Mouse (Mus musculus): ENCODE data around the gene Foxp4. TPM values are rescaled to one million over a fixed set of nuclear protein-coding genes. Genes with fewer than 3 reads are reported as not detected.

Gene Foxp4
- polyA plus RNA-seq, 1 experiment from 2014 or later: 49.9 TPM

GRCm38 (mm10) chr17:47950831-47951230 is 26.4 kb upstream of the Foxp4 start:
- H3K27me3 ChIP-seq: peaks cover 12% of the 10 kb centered on the region
- CTCF ChIA-PET: no interaction called here
- ATAC-seq: no peak
- POLR2A ChIA-PET: no interaction called here
- no peak for DNase-seq (ENCODE audit: low read depth, low spot score)
- in situ Hi-C loops (cut with MboI; ENCODE audit: low pct_unique_long_range_greater_than_20kb): no loop called here
- TF ChIP-seq CTCF (IDR thresholded peaks at IDR 0.05): no peak

DNA sequence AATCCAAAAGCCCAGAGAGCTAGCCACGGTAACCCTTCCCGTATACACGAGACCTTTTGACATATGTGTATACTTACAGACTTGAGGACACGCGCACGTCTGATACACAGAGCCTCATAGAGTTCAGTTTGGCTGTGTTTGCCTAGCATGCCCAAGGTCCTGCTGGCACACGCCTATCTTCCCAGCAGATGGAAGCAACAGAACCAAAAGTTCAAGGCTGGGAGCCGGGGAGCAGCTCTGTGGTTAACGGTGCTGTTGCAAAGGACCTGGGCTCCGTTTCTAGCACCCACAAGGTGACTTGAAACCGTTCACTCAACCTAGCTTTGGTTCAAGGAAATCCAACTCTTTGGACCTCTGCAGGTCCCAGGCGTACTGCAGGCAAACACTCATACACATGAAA is 25.0 kb upstream of the Foxp4 start:
- ChIA-PET POLR2A (no interaction called here), CTCF (no interaction called here)
- ATAC-seq: no peak
- no peak for TF ChIP-seq CTCF (IDR thresholded peaks at IDR 0.05)
- in situ Hi-C loops (cut with MboI; ENCODE audit: low pct_unique_long_range_greater_than_20kb): no loop called here
- H3K27me3 ChIP-seq: peaks cover 12% of the 10 kb centered on the region
- DNase-seq (ENCODE audit: low read depth, low spot score): no peak

DNA sequence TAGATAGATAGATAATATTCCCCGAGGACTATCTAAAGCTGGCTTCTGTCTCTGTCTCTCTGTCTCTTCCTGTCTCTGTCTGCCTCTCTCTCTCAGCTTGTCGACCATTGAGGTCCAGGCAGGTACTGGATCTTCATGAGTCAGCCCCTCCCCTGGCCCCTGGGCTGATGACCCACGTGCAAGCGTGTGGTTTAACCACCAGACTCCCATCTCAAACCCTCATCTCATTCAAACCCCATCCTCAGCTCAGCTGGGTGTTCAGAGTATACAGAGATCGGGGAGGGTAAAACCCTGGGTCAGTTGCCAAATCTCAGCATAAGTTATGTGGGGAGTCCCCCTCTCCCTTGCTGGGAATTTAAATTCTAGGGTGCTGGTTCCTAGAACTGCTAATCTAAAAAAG is 24.3 kb upstream of the Foxp4 start:
- POLR2A ChIA-PET: no interaction called here
- ATAC-seq (no peak), DNase-seq (ENCODE audit: low read depth, low spot score) (no peak)
- H3K27me3 ChIP-seq: peaks cover 12% of the 10 kb centered on the region
- CTCF ChIA-PET: no interaction called here
- in situ Hi-C loops (cut with MboI; ENCODE audit: low pct_unique_long_range_greater_than_20kb): no loop called here
- TF ChIP-seq CTCF (IDR thresholded peaks at IDR 0.05): no peak

DNA sequence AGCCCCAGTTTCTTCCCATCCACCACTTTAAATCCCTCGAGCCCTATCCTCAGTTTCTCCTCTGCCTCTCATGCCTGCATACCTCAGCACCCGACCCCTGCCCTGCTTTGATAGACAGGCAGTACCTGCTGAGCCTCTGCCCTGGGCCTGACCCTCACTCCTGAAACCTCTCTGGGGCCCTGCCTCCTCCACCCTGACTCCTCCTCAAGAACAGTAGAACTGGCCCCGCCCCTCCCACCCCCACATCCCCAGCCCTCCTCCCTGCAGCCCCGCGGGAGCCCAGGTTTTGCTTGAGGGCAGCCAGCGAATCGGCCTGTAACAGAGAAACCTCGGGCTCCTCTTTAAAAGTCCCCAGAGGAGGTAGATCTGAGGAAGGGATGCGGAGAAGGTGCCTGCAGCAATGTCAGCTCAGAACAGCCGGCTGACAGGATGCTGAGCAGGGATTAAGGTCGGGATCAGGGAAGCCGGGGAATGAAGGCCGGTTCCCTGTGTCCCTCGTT is 22.5 kb upstream of the Foxp4 start:
- ChIA-PET POLR2A (no interaction called here), CTCF (no interaction called here)
- no peak for DNase-seq (ENCODE audit: low read depth, low spot score)
- H3K27me3 ChIP-seq: peaks cover 3% of the 10 kb centered on the region
- no peak for ATAC-seq
- TF ChIP-seq CTCF (IDR thresholded peaks at IDR 0.05): no peak
- in situ Hi-C loops (cut with MboI; ENCODE audit: low pct_unique_long_range_greater_than_20kb): no loop called here

DNA sequence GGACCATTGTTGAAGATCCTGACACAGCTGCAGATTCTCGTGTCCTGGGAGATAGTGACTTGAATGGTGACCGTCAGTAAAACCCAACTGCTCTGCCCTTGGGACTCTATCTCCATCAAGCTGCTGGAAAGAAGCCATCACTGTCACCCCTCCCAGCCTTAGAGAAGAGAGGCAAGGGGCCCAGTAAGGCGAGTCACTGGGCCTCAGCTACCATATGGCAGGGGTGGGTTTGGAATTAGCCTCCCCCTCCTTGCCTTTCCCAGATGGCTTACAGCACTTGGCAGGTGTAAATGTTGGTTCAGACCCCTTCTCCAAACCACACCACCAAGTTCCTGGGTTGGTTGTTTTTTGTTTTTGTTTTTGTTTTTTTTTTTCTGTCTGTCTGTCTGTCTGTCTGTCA is 21.7 kb upstream of the Foxp4 start:
- in situ Hi-C loops (cut with MboI; ENCODE audit: low pct_unique_long_range_greater_than_20kb): no loop called here
- CTCF ChIA-PET: no interaction called here
- POLR2A ChIA-PET: no interaction called here
- ATAC-seq (no peak), DNase-seq (ENCODE audit: low read depth, low spot score) (no peak)
- TF ChIP-seq CTCF (IDR thresholded peaks at IDR 0.05): no peak
- peaks cover 2% of the 10 kb centered on the region for H3K27me3 ChIP-seq

DNA sequence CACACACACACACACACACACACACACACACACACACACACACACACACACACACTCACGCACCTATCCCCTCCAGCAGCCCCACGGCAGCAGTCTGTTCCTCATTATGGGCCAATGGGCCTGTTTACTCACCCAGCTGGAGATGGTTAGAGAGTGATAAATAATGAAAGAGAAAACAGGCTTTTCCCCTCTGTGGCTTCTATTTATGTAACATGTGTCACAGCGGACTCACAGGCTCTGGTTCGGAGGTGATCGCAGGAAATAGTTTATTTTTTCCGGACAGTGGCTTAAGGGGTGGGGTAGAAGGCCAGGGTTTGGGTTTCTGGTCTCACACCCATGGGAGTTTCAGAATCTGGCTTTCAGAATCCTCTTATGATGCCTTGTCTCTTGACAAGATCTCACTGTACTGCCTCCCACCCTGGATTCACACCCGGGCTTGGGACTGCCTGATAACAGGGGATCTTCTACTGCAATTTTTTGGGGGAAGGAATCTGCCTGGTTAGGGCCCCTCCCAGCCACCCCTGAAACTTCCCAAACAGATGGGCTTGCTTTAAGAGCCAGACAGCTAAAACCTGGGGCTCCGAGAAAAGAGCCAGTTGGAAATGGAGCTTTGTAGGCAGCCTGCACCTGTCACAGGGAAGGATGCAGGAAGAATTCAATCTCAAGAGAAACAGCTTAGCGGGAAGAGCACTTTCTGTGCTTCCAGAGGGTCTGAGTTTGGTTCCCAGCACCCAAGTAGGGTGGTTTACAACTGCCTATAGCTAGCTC is 18.8 kb upstream of the Foxp4 start:
- H3K27me3 ChIP-seq: peaks cover 2% of the 10 kb centered on the region
- TF ChIP-seq CTCF (IDR thresholded peaks at IDR 0.05): no peak
- DNase-seq (ENCODE audit: low read depth, low spot score) (no peak), ATAC-seq (no peak)
- in situ Hi-C loops (cut with MboI; ENCODE audit: low pct_unique_long_range_greater_than_20kb): no loop called here
- ChIA-PET POLR2A (no interaction called here), CTCF (no interaction called here)

DNA sequence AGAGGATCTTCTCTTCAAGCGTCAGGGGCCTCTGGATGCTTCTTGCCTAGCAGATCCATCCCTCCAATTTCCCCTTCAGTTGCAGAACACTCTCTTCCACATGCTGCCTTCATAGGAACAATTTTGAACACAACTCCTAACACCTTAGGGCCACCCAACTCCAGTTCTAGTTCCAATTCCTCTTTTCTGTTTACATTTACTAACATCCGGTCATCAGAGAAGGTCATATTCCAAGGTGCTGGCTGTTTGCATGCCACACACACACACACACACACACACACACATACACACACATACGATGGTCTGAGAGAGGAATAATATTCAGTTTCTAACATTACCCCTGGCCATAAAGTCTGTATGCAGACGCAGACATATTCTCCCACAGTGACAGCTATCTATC is 17.6 kb upstream of the Foxp4 start:
- DNase-seq (ENCODE audit: low read depth, low spot score) (no peak), ATAC-seq (no peak)
- TF ChIP-seq CTCF (IDR thresholded peaks at IDR 0.05): no peak
- in situ Hi-C loops (cut with MboI; ENCODE audit: low pct_unique_long_range_greater_than_20kb): no loop called here
- POLR2A ChIA-PET: no interaction called here
- H3K27me3 ChIP-seq: peaks cover 5% of the 10 kb centered on the region
- CTCF ChIA-PET: no interaction called here

- CTCF ChIA-PET: no interaction called here
- in situ Hi-C loops (cut with MboI; ENCODE audit: low pct_unique_long_range_greater_than_20kb): no loop called here
- TF ChIP-seq CTCF (IDR thresholded peaks at IDR 0.05): no peak
- ATAC-seq (no peak), DNase-seq (ENCODE audit: low read depth, low spot score) (no peak)
- peaks cover 5% of the 10 kb centered on the region for H3K27me3 ChIP-seq
- POLR2A ChIA-PET: no interaction called here
These were observed 14.4 kb upstream of the Foxp4 start for GRCm38 (mm10) chr17:47938839-47939238.

GRCm38 (mm10) chr17:47937926-47938600 is 13.6 kb upstream of the Foxp4 start:
- no peak for TF ChIP-seq CTCF (IDR thresholded peaks at IDR 0.05)
- POLR2A ChIA-PET: no interaction called here
- peaks cover 5% of the 10 kb centered on the region for H3K27me3 ChIP-seq
- in situ Hi-C loops (cut with MboI; ENCODE audit: low pct_unique_long_range_greater_than_20kb): no loop called here
- ATAC-seq (no peak), DNase-seq (ENCODE audit: low read depth, low spot score) (no peak)
- CTCF ChIA-PET: no interaction called here

- CTCF ChIA-PET: no interaction called here
- POLR2A ChIA-PET: no interaction called here
- in situ Hi-C loops (cut with MboI; ENCODE audit: low pct_unique_long_range_greater_than_20kb): no loop called here
- no peak for ATAC-seq
- no peak for TF ChIP-seq CTCF (IDR thresholded peaks at IDR 0.05)
- DNase-seq (ENCODE audit: low read depth, low spot score): no peak
- peaks cover 5% of the 10 kb centered on the region for H3K27me3 ChIP-seq
These were observed 12.1 kb upstream of the Foxp4 start for GRCm38 (mm10) chr17:47936591-47936990.

DNA sequence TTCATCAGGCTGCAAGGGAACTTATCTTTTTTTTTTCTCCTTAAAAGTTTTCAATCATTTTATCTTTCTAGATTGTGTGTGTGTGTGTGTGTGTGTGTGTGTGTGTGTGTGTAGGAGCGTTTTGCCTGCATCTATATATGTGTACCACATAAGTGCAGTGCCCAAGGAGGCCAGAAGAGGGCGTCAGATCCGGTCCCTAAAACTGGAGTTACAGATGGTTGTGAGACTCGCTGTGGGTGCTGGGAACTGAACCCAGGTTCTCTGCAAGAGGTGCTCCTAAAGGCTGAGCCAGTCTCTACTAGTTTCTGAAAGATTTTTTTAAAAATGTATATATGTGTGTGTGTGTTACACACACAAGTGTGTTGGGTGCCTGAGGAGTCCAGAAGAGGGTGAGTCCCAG is 5.0 kb upstream of the Foxp4 start:
- ChIA-PET CTCF (no interaction called here), POLR2A (interaction anchor here (0.6 kb wide), 1 partner anchor 39 kb away, joined by 4 read pairs; no protein-coding TSS in a partner anchor)
- in situ Hi-C loops (cut with MboI; ENCODE audit: low pct_unique_long_range_greater_than_20kb): no loop called here
- no peak for TF ChIP-seq CTCF (IDR thresholded peaks at IDR 0.05)
- DNase-seq (ENCODE audit: low read depth, low spot score) (no peak), ATAC-seq (no peak)
- H3K27me3 ChIP-seq: no peaks in the 10 kb centered on the region
